Mouse (Mus musculus) cortical plate, adult 2 months (tissue): Measurements from ENCODE around the gene Klk6.

Experiments
- CTCF ChIP-seq: fragments of 200-500 bp; IDR thresholded peaks from 2 replicates; pipeline ENCODE4 v1.5.1; 2011; ENCODE audit warnings: mild to moderate bottlenecking, control low read depth, low read length; ENCODE audit not compliant: insufficient read depth; ENCODE audit errors: extremely low read depth
- POLR2A ChIP-seq: fragments of 200-500 bp; IDR thresholded peaks from 2 replicates; pipeline ENCODE4 v1.6.1; 2011; ENCODE audit warnings: mild to moderate bottlenecking, low read length, control low read depth; ENCODE audit not compliant: insufficient read depth; ENCODE audit errors: extremely low read depth

GRCm38 (mm10) chr7:43775311-43776057, 48.8 kb upstream of the Klk6 start:
- TF ChIP-seq POLR2A (no peak), CTCF (no peak)
